Mouse (Mus musculus) Patski (cell line): ENCODE results near the gene Vti1a. TPM values are rescaled to one million over a fixed set of nuclear protein-coding genes. Genes with fewer than 3 reads are reported as not detected.

Experiments
- ATAC-seq: fragments of 100-300 bp; one replicate; pipeline ENCODE4 v1.8.0; 2021
- CTCF ChIA-PET: fragments of 350-600 bp; sonication (Branson Sonifier 250); formaldehyde crosslinking; loops from one replicate; lab custom pipeline; 2022; ENCODE audit warnings: inconsistent platforms; lab: Charles Lee
- POLR2A ChIA-PET: fragments of 350-600 bp; sonication (Branson Sonifier 250); formaldehyde crosslinking; loops from one replicate; lab custom pipeline; 2022; ENCODE audit warnings: antibody characterized with exemption, inconsistent platforms; lab: Charles Lee
- DNase-seq: peaks from one replicate; pipeline ENCODE4 v3.0.0-alpha.2; 2011; ENCODE audit warnings: low read depth, low spot score
- H3K27me3 ChIP-seq: fragments of 371-371 bp; one replicate; pipeline ENCODE4 v1.5.1; 2021
- CTCF ChIP-seq: fragments of 100-300 bp; IDR thresholded peaks from one replicate; pipeline ENCODE4 v1.5.1; 2021
- in situ Hi-C: fragments of 300-500 bp; cut with MboI; formaldehyde crosslinking; loops from 3 replicates; pipeline ENCODE4 v1.11.1; 2018; ENCODE audit warnings: low pct_unique_long_range_greater_than_20kb, mixed read lengths
- polyA plus RNA-seq: library from polyadenylated mRNA; unstranded; gene quantifications from one replicate; pipeline ENCODE4 v1.2.3, GENCODE M21; 2021

The Vti1a gene
- polyA plus RNA-seq, 1 experiment from 2014 or later: 41.4 TPM

DNA sequence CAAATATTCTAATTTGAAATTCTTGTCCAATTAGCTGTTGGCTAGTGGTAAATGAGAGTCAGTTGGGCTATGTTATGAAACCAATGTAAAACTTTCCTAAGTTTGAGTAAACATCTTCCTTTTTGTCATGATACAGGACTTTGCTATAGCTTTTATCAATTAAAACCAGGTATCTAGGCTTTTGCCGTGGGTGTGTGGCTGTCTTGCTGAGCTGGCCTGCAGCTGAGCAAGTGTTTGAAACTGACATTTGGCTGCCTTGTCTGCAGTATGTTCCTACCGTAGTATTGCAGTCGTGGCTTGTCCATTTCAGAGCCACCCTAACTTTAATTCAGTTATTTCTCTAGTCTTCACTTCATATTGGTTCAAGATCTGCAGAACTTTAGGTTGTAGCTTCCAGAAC, 32.1 kb downstream of the Vti1a start:
- ATAC-seq (no peak), DNase-seq (no peak)
- TF ChIP-seq CTCF: no peak
- no peaks in the 10 kb centered on the region for H3K27me3 ChIP-seq
- ChIA-PET POLR2A (interaction anchor here (0.5 kb wide), 1 partner anchor 830 kb away, joined by 4 read pairs; no protein-coding TSS in a partner anchor), CTCF (interaction anchor here (0.9 to 1.8 kb wide), 5 partner anchors 9 to 852 kb away, joined by 3 to 6 read pairs (median 4); no protein-coding TSS in a partner anchor)
- in situ Hi-C loops: no loop called here

DNA sequence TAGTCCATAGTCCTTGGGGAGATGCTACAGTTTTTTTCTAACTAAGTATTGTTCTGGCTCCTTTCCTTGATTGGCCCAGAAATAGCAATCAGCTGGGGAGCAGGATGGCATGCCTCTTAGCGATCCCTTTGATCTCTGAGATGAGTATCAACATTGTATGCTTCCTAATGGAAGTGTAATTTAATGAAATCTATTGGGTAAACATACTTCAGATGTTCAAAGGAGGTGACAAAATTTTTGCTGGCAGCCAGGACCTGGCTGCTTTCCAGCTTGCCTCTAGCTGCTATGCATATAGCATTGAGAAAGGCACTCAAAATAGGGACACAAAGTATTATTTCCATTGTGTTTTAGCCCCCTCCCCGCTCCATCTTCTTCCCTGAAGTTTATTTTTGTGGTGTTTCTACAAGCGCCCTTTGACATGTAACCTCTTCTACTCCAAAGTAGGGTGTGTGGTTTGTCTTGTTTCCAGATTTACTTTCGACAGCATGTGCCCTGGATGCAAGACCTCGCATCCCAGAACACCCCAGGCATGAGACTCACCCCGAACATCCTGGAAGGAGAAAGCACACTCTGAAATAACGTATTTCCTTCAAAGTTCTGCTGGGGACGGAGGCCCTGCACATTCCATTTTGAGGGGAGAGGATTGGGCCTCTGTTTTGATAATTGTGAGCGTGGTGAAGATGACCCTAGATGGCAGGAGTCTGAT, 34.7 kb downstream of the Vti1a start:
- ChIA-PET POLR2A (interaction anchor here (1.0 kb wide), 1 partner anchor 12 kb away, joined by 5 read pairs; no protein-coding TSS in a partner anchor), CTCF (interaction anchor here (0.7 to 2.0 kb wide), 6 partner anchors 9 to 850 kb away, joined by 3 to 5 read pairs (median 4); no protein-coding TSS in a partner anchor)
- ATAC-seq: no peak
- no peak for DNase-seq
- in situ Hi-C loops: no loop called here
- H3K27me3 ChIP-seq: no peaks in the 10 kb centered on the region
- TF ChIP-seq CTCF: no peak

DNA sequence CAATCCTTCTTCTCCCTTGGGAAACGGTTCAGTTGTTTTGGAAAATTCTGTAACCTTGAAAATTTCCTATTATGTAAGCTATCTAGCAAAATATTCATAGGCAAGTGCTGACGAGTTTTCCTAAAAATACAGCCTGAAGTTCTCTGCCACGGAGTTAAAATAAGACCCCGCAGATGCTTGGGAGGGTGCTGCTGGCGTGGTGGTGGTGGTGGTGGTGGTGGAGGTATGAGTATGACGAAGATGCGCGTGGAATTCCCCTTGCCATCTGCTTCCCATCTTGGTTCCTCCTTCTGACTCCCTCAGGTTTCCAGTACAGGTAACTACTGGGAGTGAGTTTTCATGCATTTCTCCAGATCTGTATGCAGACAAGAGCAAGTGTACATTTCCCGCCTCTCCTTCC, 46.5 kb downstream of the Vti1a start:
- DNase-seq (no peak), ATAC-seq (no peak)
- H3K27me3 ChIP-seq: no peaks in the 10 kb centered on the region
- in situ Hi-C loops: no loop called here
- TF ChIP-seq CTCF: no peak
- ChIA-PET POLR2A (interaction anchor here (0.6 kb wide), 1 partner anchor 194 kb away, joined by 5 read pairs; no protein-coding TSS in a partner anchor), CTCF (interaction anchor here (1.6 kb wide), 1 partner anchor 29 kb away, joined by 3 read pairs; no protein-coding TSS in a partner anchor)

DNA sequence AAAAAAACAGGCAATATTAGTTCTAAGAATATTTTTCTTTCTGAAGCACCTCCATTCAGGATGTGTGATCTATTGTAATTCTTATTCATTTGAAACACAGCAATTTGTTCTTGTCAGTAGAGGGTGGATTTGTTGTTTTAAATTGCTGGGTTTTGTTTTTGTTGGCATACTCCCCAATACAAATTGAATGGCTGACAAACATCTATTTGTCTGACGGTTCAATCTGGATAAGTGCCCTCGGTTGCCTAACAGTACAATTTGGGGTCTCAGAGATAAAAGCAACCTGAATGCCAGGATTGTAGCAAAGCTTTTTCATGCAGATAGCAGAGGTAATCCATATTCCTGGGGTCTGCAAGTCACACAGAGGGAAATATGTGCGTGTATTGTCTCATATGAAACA, 53.6 kb downstream of the Vti1a start:
- no peaks in the 10 kb centered on the region for H3K27me3 ChIP-seq
- ATAC-seq: no peak
- no peak for DNase-seq
- TF ChIP-seq CTCF: no peak
- ChIA-PET POLR2A (no interaction called here), CTCF (no interaction called here)
- in situ Hi-C loops: no loop called here

DNA sequence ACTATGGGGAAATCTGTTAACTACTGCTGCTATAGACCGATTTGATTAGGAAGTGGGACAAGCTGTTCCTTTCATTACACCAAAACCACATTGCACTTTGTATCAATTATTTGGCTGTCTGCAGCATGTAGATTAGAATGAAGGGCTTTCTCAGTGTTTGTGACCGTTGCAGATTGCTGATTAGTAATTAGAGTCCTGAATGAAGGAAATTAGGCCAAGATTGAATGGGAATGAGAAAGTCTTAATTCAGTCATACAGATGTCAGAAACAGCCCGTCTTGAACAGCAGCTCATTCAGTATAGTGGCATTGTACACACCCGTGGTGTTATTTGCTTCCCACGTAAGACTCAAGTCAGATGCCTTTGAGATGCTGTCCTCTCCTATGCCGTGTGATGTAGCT, 60.2 kb downstream of the Vti1a start:
- DNase-seq (no peak), ATAC-seq (no peak)
- no peak for TF ChIP-seq CTCF
- in situ Hi-C loops: no loop called here
- ChIA-PET CTCF (interaction anchor here (1.2 kb wide), 1 partner anchor 9 kb away, joined by 4 read pairs; no protein-coding TSS in a partner anchor), POLR2A (no interaction called here)
- no peaks in the 10 kb centered on the region for H3K27me3 ChIP-seq

DNA sequence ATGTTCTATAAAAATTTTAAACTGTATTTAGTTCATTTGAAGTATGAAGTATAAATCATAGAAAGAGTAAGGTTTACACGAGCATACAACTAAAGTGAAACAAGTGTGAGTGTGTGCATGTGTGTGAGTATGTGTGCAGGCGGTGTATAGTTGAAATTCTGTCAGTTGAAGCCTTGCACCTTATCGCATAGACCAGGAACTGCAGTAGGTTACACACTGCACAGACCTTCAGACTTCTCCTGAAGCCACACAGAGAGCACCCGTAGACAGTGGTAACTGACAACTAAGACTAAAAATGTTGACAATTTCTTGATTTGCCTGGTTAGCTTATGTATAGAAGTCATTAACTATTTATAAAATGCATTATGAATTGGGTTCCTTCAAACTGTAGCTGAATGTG, 61.4 kb downstream of the Vti1a start:
- DNase-seq: no peak
- POLR2A ChIA-PET: no interaction called here
- TF ChIP-seq CTCF: no peak
- no peak for ATAC-seq
- CTCF ChIA-PET: no interaction called here
- no peaks in the 10 kb centered on the region for H3K27me3 ChIP-seq
- in situ Hi-C loops: no loop called here

DNA sequence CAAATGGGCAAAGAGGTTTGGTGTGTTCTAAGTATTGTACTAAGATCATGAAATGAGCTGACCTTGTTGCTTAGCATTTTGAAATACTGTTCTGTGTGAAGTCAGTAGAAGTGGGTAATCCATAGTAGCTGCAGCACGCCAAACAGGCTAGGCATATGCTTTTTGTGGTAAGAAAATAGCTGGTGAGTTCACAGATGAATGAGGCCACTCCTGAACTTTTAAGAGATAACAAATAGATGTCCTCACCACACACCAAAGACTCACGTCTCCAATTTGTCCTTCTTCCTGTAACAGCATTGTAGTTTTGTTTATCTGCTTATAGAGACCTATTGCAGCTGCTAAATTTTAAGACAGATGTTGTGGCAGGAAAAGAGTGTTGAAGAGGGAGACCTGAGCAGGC, 62.8 kb downstream of the Vti1a start:
- ChIA-PET POLR2A (no interaction called here), CTCF (no interaction called here)
- in situ Hi-C loops: no loop called here
- DNase-seq: no peak
- no peak for ATAC-seq
- TF ChIP-seq CTCF: no peak
- H3K27me3 ChIP-seq: no peaks in the 10 kb centered on the region

DNA sequence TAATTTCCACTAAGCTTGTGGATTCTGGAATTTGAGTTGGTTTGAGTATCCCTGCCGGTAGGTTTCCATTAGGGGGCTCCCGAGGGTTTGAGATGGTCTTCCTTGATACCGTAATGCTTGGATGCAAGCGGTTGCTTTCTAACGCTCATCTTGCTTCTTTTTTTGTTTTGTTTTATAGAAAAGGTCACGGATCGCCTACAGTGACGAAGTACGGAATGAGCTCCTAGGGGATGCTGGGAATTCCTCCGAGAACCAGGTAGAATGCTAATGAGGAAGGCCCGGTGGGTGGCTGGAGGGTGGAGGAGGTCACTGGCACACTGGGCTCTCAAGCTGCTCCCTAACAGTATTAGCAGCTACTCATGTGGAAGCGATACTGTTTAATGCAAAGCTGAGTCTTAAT, 64.7 kb downstream of the Vti1a start:
- ChIA-PET POLR2A (interaction anchor here (1.0 kb wide), 1 partner anchor 25 kb away, joined by 3 read pairs; no protein-coding TSS in a partner anchor), CTCF (interaction anchor here (0.9 to 1.3 kb wide), 4 partner anchors 15 to 64 kb away, joined by 3 to 4 read pairs (median 3); no protein-coding TSS in a partner anchor)
- no peak for ATAC-seq
- no peaks in the 10 kb centered on the region for H3K27me3 ChIP-seq
- in situ Hi-C loops: no loop called here
- no peak for DNase-seq
- no peak for TF ChIP-seq CTCF

DNA sequence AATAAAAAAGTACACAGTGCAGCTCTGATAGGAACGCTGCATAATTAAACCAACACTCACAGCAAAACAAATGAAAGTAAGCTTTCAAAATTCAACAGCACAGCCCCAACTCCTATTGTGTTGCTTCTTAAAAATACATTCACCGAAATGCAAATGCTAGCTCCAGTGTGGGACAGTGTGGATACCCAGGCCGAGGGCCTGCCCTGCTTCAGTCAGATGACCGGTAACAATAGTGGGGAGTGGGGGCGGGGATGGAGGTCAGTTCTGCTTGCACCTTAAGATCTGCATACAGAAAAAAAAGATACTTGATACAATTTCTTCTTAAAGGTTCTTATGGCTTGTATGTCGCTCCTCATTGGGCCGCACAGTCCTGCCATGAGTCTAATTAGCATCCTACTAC, 65.2 kb downstream of the Vti1a start:
- POLR2A ChIA-PET: interaction anchor here (1.0 kb wide), 1 partner anchor 24 kb away, joined by 3 read pairs; no protein-coding TSS in a partner anchor
- in situ Hi-C loops: no loop called here
- TF ChIP-seq CTCF: no peak
- CTCF ChIA-PET: interaction anchor here (0.9 to 1.3 kb wide), 4 partner anchors 15 to 65 kb away, joined by 3 to 4 read pairs (median 3); no protein-coding TSS in a partner anchor
- H3K27me3 ChIP-seq: no peaks in the 10 kb centered on the region
- no peak for ATAC-seq
- no peak for DNase-seq

DNA sequence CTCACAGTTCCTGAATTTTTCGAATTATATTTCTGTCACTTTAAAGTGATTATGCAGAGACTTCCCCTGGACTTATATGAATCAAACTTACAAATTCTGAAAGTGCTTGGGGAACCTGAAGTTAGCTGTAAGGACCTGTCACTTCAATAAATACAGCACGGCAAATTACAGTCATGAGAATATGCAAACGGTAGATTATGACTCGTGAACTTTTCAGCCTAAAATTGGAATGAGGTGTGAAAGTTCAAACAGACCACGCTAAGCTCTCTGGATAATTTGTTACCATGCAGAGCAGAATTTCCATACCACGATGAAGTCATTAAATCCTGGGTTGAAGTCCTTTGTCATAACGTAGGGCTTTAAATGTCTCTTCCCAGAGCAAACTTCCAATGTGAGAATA, 66.7 kb downstream of the Vti1a start:
- H3K27me3 ChIP-seq: no peaks in the 10 kb centered on the region
- in situ Hi-C loops: no loop called here
- CTCF ChIA-PET: interaction anchor here (1.2 to 2.3 kb wide), 2 partner anchors 10 to 32 kb away, joined by 3 to 12 read pairs; no protein-coding TSS in a partner anchor
- no peak for DNase-seq
- ATAC-seq: no peak
- no peak for TF ChIP-seq CTCF
- POLR2A ChIA-PET: no interaction called here

DNA sequence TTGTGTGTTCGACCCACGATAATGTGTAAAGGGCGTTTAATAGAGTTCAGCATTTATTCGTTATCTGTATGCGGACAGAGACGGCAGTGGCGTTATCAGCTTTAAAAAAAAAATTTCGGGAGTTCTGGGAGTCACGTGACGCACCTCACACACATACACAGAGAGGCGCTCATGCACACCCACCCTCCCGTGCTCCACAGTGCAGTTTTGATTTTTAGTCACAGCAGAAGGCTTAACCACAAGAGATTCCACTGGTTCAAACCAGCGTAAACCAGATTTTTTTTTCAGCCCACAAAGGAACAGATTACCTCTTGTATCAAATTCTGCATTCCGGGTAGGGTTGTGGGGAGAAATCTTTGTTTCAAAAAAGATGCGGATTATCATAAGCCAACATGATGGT, 68.5 kb downstream of the Vti1a start:
- CTCF ChIA-PET: interaction anchor here (1.7 to 2.3 kb wide), 2 partner anchors 12 to 19 kb away, joined by 5 to 12 read pairs; no protein-coding TSS in a partner anchor
- in situ Hi-C loops: no loop called here

More for the DNA sequence above, 68.5 kb downstream of the Vti1a start:
- POLR2A ChIA-PET: interaction anchor here (0.7 kb wide), 1 partner anchor 722 kb away, joined by 3 read pairs; no protein-coding TSS in a partner anchor
- no peak for TF ChIP-seq CTCF
- no peaks in the 10 kb centered on the region for H3K27me3 ChIP-seq
- no peak for ATAC-seq
- DNase-seq: peak; percentile 31
